Mouse (Mus musculus) layer of hippocampus, postnatal 25 days (tissue): ENCODE results near the gene Tmem30c. TPM values are rescaled to one million over a fixed set of nuclear protein-coding genes. Genes with fewer than 3 reads are reported as not detected.

Experiments used
- DNase-seq, 2 experiments: peaks; one replicate each; pipeline ENCODE4 v3.0.0; 2022; ENCODE audit warnings: mixed read lengths in 2 of 2, low spot score in 1 of 2; ENCODE audit errors: extremely low spot score in 1 of 2
- total RNA-seq, 2 experiments: library from RNA; stranded (reverse); gene quantifications; 2 replicates each; pipeline ENCODE4 v1.2.3; 2021

The Tmem30c gene
- total RNA-seq, 2 experiments from 2014 or later: 0.63 TPM; not detected in 1

GRCm38 (mm10) chr16:57301512-57302115, 8.9 kb upstream of the Tmem30c start:
- DNase-seq: no peak

- no peak for DNase-seq
These were observed 2.7 kb upstream of the Tmem30c start for GRCm38 (mm10) chr16:57295216-57295934.

GRCm38 (mm10) chr16:57292296-57292695, 369 bp downstream of the Tmem30c start:
- no peak for DNase-seq

GRCm38 (mm10) chr16:57291696-57292095, 969 bp downstream of the Tmem30c start:
- no peak for DNase-seq

- no peak for DNase-seq
These were observed 11.2 kb downstream of the Tmem30c start for GRCm38 (mm10) chr16:57281417-57281816.

GRCm38 (mm10) chr16:57280221-57281217, 12.1 kb downstream of the Tmem30c start:
- no peak for DNase-seq

- no peak for DNase-seq
These were observed 13.6 kb downstream of the Tmem30c start for GRCm38 (mm10) chr16:57278976-57279626.

- DNase-seq: no peak
These were observed 22.9 kb downstream of the Tmem30c start for GRCm38 (mm10) chr16:57269751-57270150.

- peak; percentile 33 to 38 for DNase-seq
These were observed 24.4 kb downstream of the Tmem30c start for GRCm38 (mm10) chr16:57268058-57268841.

- DNase-seq: no peak
These were observed 25.6 kb downstream of the Tmem30c start for GRCm38 (mm10) chr16:57267068-57267467.

- DNase-seq: no peak
These were observed 32.5 kb downstream of the Tmem30c start for GRCm38 (mm10) chr16:57260152-57260551.

GRCm38 (mm10) chr16:57259356-57260083, 33.1 kb downstream of the Tmem30c start:
- no peak for DNase-seq

GRCm38 (mm10) chr16:57251589-57252421, 40.9 kb downstream of the Tmem30c start:
- DNase-seq: no peak

GRCm38 (mm10) chr16:57250991-57251390, 41.7 kb downstream of the Tmem30c start:
- DNase-seq: no peak

GRCm38 (mm10) chr16:57247464-57247863, 45.2 kb downstream of the Tmem30c start:
- no peak for DNase-seq

GRCm38 (mm10) chr16:57246596-57246995, 46.1 kb downstream of the Tmem30c start:
- no peak for DNase-seq

- DNase-seq: peak; percentile 74 to 94
These were observed 48.8 kb downstream of the Tmem30c start for GRCm38 (mm10) chr16:57243858-57244248.
